Mouse (Mus musculus) E14TG2a.4 (cell line): ENCODE measurements at regions not wholly inside any gene's neighbourhood (a gene's known extent, or its start where the extent isn't known, plus 50 kb on each side); places are given as distances from the start of the nearest gene placed in this dataset.

Experiments
- CTCF ChIP-seq: conservative IDR thresholded peaks from 2 replicates; pipeline ENCODE4 v1.5.1; 2014; ENCODE audit warnings: low read length
- POU5F1 ChIP-seq: IDR thresholded peaks from 2 replicates; pipeline ENCODE4 v1.6.1; 2014; ENCODE audit warnings: low read length, borderline replicate concordance

DNA sequence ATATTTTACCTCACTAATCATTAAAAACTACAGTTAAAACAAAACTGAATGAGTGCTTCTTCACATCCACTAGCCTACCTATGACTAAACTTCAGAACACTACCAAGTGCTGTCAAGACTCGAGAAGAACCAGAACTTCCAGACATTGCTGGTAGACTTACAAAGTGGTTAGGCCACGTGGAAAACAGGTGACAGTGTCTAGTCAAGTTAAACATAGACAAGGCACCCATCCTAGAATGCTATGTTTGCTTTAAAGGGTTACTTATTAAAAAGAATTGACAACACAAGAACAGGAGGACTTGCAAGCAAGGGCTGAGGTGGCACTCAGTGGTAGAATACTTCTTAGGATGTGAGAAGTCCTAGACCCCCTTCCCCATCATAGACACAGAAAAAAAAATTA is 330.9 kb upstream of the Mmadhc start:
- TF ChIP-seq CTCF (no peak), POU5F1 (no peak)
